Mouse (Mus musculus): ENCODE results near the gene Cypt4. TPM values are rescaled to one million over a fixed set of nuclear protein-coding genes. Genes with fewer than 3 reads are reported as not detected.

Gene Cypt4
- not detected in 2 replicates for polyA plus RNA-seq (2015; fragmentation: Nextera tagmentation; extraction: Ambion mirVana)

GRCm38 (mm10) chr9:24624896-24625295 is at the start of gene Cypt4:
TSS of gene Cypt4 (plus strand) at chr9:24625196.

Other genes with a start within 250 kb of the Cypt4 start
- 22.2 and 22.7 TPM in 2 replicates for gene Dpy19l1, start 122.1 kb upstream of the Cypt4 start, polyA plus RNA-seq (2015; fragmentation: Nextera tagmentation; extraction: Ambion mirVana)
- gene Dpy19l2, start 71.1 kb downstream of the Cypt4 start, polyA plus RNA-seq (2015; fragmentation: Nextera tagmentation; extraction: Ambion mirVana) = 0.04 and 0.12 TPM in 2 replicates
- not detected in 2 replicates for gene Tbx20, start 149.1 kb downstream of the Cypt4 start, polyA plus RNA-seq (2015; fragmentation: Nextera tagmentation; extraction: Ambion mirVana)